8 mouse cellular contexts compared by ENCODE assay signal in the genomic region with DNA sequence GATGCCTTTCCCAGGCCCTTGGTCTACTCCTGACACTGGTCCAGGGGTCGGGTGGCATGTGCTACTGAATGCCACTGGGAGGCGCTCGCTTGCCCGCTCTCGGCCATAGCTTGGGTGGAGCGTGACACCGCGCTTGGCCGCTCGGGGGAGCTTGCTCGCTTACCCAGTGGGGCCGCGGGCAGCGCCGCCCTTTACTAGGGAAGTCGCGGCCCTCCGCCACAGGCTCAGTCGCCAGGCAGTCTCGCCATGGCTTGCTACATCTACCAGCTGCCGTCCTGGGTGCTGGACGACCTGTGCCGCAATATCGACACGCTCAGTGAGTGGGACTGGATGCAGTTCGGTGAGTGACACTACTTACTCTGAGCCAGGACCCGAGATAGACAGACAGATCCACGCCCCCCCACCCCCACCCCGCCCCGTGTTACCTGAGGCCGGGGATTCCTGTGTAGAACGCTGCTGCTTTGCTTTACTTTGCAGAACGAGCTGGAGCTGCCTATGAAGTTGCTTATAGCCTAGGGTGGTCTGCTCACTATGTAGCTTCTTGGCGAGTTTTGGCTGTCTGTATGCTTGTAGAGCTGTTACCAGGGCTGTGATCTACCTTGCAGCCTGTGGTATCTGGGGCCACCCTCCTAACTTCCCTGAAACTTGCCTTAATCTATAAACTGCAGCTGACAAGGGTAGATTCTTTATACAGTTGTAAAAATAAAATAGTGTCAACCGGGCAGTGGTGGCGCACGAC. TPM values are rescaled to one million over a fixed set of nuclear protein-coding genes. Genes with fewer than 3 reads are reported as not detected.
DNase-seq lines count a peak whose midpoint lies in the region; ATAC-seq and TF ChIP-seq lines count a peak whose summit lies in the region.

A gene (plus strand): TSS at position 166 of the 739 bp plus-strand sequence.

- peak within 1 kb of the TSS; percentile 75 for H3K9ac ChIP-seq in heart, embryonic 11.5 days (ENCODE audit: low read depth, low read length)
- H3K9ac ChIP-seq in kidney, embryonic 16.5 days (replicated peaks; ENCODE audit: low read length) = peak within 1 kb of the TSS; percentile 73
- peak within 1 kb of the TSS; percentile 76 for H3K9ac ChIP-seq in liver, adult 2 months (ENCODE audit: low read depth, low read length)

- H3K27ac ChIP-seq in bone marrow macrophage, adult 2 months (ENCODE audit: insufficient read depth, low read depth, low read length) = peak within 1 kb of the TSS; percentile 42
- no peak within 1 kb of the TSS for H3K27ac ChIP-seq in heart, embryonic 11.5 days (ENCODE audit: low read depth, low read length)
- 0 out of 2 replicates have a peak within 1 kb of the TSS, but pooled peaks have one; percentile 38 for H3K27ac ChIP-seq in kidney, embryonic 16.5 days (ENCODE audit: low read length)
- peak within 1 kb of the TSS; percentile 95 for H3K27ac ChIP-seq in liver, adult 2 months (replicated peaks; ENCODE audit: insufficient read depth, low read depth, low read length)

- H3K36me3 ChIP-seq in heart, embryonic 11.5 days (ENCODE audit: control insufficient read depth, insufficient read depth, low read length) = no peaks in the 10 kb centered on the region
- H3K36me3 ChIP-seq in kidney, embryonic 16.5 days (ENCODE audit: insufficient read depth, low read length) = no peaks in the 10 kb centered on the region
- H3K36me3 ChIP-seq in liver, adult 2 months (ENCODE audit: control insufficient read depth, insufficient read depth, low read length) = no peaks in the 10 kb centered on the region
- no peaks in the 10 kb centered on the region for H3K36me3 ChIP-seq in myocyte (ENCODE audit: control insufficient read depth, insufficient read depth)
- H3K36me3 ChIP-seq in splenic B cell, adult 2 months (ENCODE audit: control insufficient read depth, insufficient read depth, low read length, poor library complexity, severe bottlenecking) = 0 out of 2 replicates have a peak, but pooled peaks cover 2% of the 10 kb centered on the region

- H3K4me2 ChIP-seq in heart, embryonic 11.5 days = peak within 1 kb of the TSS; percentile 81
- peak within 1 kb of the TSS; percentile 75 for H3K4me2 ChIP-seq in kidney, embryonic 16.5 days (replicated peaks; ENCODE audit: low read depth, low read length)
- H3K4me2 ChIP-seq in myocyte (ENCODE audit: low read depth) = peak within 1 kb of the TSS; percentile 68

- TF ChIP-seq CTCF in bone marrow macrophage, adult 2 months (IDR thresholded peaks at IDR 0.05; ENCODE audit: low read depth, low read length) = peak; percentile 96
- peak; percentile 98 for TF ChIP-seq CTCF in liver, adult 2 months (IDR thresholded peaks at IDR 0.05; ENCODE audit: low read depth, low read length)

- H3K79me2 ChIP-seq in liver, adult 2 months (ENCODE audit: control insufficient read depth, insufficient read depth, low read length) = peaks cover 27% of the 10 kb centered on the region; the same call in 1 of the 2 replicates
- peaks cover 7% of the 10 kb centered on the region for H3K79me2 ChIP-seq in myocyte (ENCODE audit: control insufficient read depth, insufficient read depth)

- peak; percentile 97 for ATAC-seq in erythroblast, adult 5-6 weeks (replicated peaks; ENCODE audit: low FRiP score, poor library complexity, severe bottlenecking)
- ATAC-seq in heart, embryonic 11.5 days (replicated peaks; ENCODE audit: insufficient number of reproducible peaks, low FRiP score, low TSS enrichment) = peak; percentile 88
- peak; percentile 95 for ATAC-seq in kidney, embryonic 16.5 days (ENCODE audit: low FRiP score, low TSS enrichment)

- 0 out of 2 replicates have a peak, but pooled peaks have one; percentile 30 for TF ChIP-seq POLR2A in bone marrow macrophage, adult 2 months (IDR thresholded peaks at IDR 0.05; ENCODE audit: borderline replicate concordance, low read depth, low read length)
- TF ChIP-seq POLR2A in liver, adult 2 months (IDR thresholded peaks at IDR 0.05; ENCODE audit: extremely low read depth, insufficient read depth, low read length) = peak; percentile 89
- peak; percentile 94 for TF ChIP-seq POLR2A in myocyte (IDR thresholded peaks at IDR 0.05; ENCODE audit: insufficient read length, low read depth)

- peaks cover 25% of the 10 kb centered on the region for H3K4me1 ChIP-seq in bone marrow macrophage, adult 2 months (ENCODE audit: control insufficient read depth, insufficient read depth, low read length)
- H3K4me1 ChIP-seq in heart, embryonic 11.5 days (ENCODE audit: control insufficient read depth, insufficient read depth, low read length) = no peaks in the 10 kb centered on the region; the same call in 1 of the 2 replicates
- no peaks in the 10 kb centered on the region for H3K4me1 ChIP-seq in kidney, embryonic 16.5 days (ENCODE audit: insufficient read depth, low read length)
- peaks cover 27% of the 10 kb centered on the region for H3K4me1 ChIP-seq in liver, adult 2 months (ENCODE audit: control insufficient read depth, insufficient read depth, low read length)

- no peaks in the 10 kb centered on the region for H3K9me3 ChIP-seq in heart, embryonic 11.5 days (replicated peaks; ENCODE audit: control insufficient read depth, low read length)
- no peaks in the 10 kb centered on the region for H3K9me3 ChIP-seq in kidney, embryonic 16.5 days (ENCODE audit: low read length)

- DNase-seq in A20 (ENCODE audit: low read depth, low spot score) = peak; percentile 93
- DNase-seq in liver, adult 2 months (ENCODE audit: extremely low read depth, low read depth, low spot score) = peak; percentile 78
- DNase-seq in splenic B cell, adult 2 months (ENCODE audit: low read depth, low spot score) = peak; percentile 96

- peak within 1 kb of the TSS; percentile 83 for H3K4me3 ChIP-seq in bone marrow macrophage, adult 2 months (ENCODE audit: insufficient read depth, low read length)
- H3K4me3 ChIP-seq in heart, embryonic 11.5 days (ENCODE audit: low read depth, low read length) = peak within 1 kb of the TSS; percentile 56
- peak within 1 kb of the TSS; percentile 56 for H3K4me3 ChIP-seq in kidney, embryonic 16.5 days (ENCODE audit: low read length)
- peak within 1 kb of the TSS; percentile 66 for H3K4me3 ChIP-seq in liver, adult 2 months (ENCODE audit: insufficient read depth, low read depth, low read length)
- H3K4me3 ChIP-seq in myocyte = peak within 1 kb of the TSS; percentile 29

- H3ac ChIP-seq in myocyte (ENCODE audit: control insufficient read depth, insufficient read length) = peak within 1 kb of the TSS; percentile 0

- no peaks in the 10 kb centered on the region for H3K27me3 ChIP-seq in heart, embryonic 11.5 days (ENCODE audit: control insufficient read depth, insufficient read depth, low read length)
- no peaks in the 10 kb centered on the region for H3K27me3 ChIP-seq in kidney, embryonic 16.5 days (ENCODE audit: insufficient read depth, low read length)
- no peaks in the 10 kb centered on the region for H3K27me3 ChIP-seq in liver, adult 2 months (ENCODE audit: control insufficient read depth, insufficient read depth, low read length)
- no peaks in the 10 kb centered on the region for H3K27me3 ChIP-seq in myocyte (ENCODE audit: control insufficient read depth, insufficient read depth, insufficient read length)
- no peaks in the 10 kb centered on the region for H3K27me3 ChIP-seq in splenic B cell, adult 2 months (ENCODE audit: control insufficient read depth, insufficient read depth, low read length, poor library complexity, severe bottlenecking)

- 8% methylated on average over 37 of the region's 37 CpGs for WGBS in heart, embryonic 11.5 days (ENCODE audit: insufficient replicate concordance)
- WGBS in kidney, embryonic 16.5 days = 7% methylated on average over 37 of the region's 37 CpGs
- WGBS in liver, adult 2 months = 2% methylated on average over 37 of the region's 37 CpGs

TF ChIP-seq in myocyte, 11 proteins besides CTCF, POLR2A, EP300 and RAD21:
- no peak for TF ChIP-seq MAX (IDR thresholded peaks at IDR 0.05; ENCODE audit: low read depth)
- no peak for TF ChIP-seq USF1 (IDR thresholded peaks at IDR 0.05; ENCODE audit: low read depth)
- peak; percentile 20 for TF ChIP-seq SRF (IDR thresholded peaks at IDR 0.05; ENCODE audit: control insufficient read depth, insufficient read length, low read depth)
- TF ChIP-seq MYOD1 (IDR thresholded peaks at IDR 0.05; ENCODE audit: control insufficient read depth in 1 of 3, insufficient read length in 2 of 3, low read depth in 2 of 3) = peak in 2 of 3 experiments; percentile 36 to 43
- TF ChIP-seq TCF12 (IDR thresholded peaks at IDR 0.05; ENCODE audit: insufficient read depth, poor library complexity, severe bottlenecking) = no peak
- TF ChIP-seq REST (IDR thresholded peaks at IDR 0.05; ENCODE audit: insufficient read depth, insufficient read length) = no peak
- TF ChIP-seq TCF3 (IDR thresholded peaks at IDR 0.05; ENCODE audit: insufficient read length, low read depth) = no peak
- no peak for TF ChIP-seq E2F4 (IDR thresholded peaks at IDR 0.05; ENCODE audit: insufficient read depth)
- TF ChIP-seq POLR2AphosphoS2 (IDR thresholded peaks at IDR 0.05; ENCODE audit: insufficient read length, low read depth) = peak; percentile 82
- TF ChIP-seq CEBPB (IDR thresholded peaks at IDR 0.05; ENCODE audit: insufficient read depth, poor library complexity, severe bottlenecking) = no peak
- TF ChIP-seq MYOG (IDR thresholded peaks at IDR 0.05; ENCODE audit: control insufficient read depth in 1 of 3, insufficient read depth in 1 of 3, insufficient read length in 2 of 3, low read depth in 2 of 3) = peak in 2 of 3 experiments; percentile 46 to 62

RNA-seq across cellular contexts. Expression of the gene that starts here (rescaled TPM):
- polyA plus RNA-seq in bone marrow macrophage, adult 2 months (2012; ENCODE audit: insufficient read depth, insufficient read length, missing spikeins) = 54.3 and 57.5 TPM in 2 replicates
- total RNA-seq in erythroblast, adult 5-6 weeks (2015; ENCODE audit: low replicate concordance) = 18.8 and 56.0 TPM in 2 replicates
- 58.7 and 68.4 TPM in 2 replicates for total RNA-seq in erythroblast, adult 5-6 weeks (2017; ENCODE audit: low replicate concordance)
- polyA plus RNA-seq in heart, embryonic 11.5 days (2014; fragmentation: Nextera tagmentation; extraction: Ambion mirVana) = 6.7 and 7.2 TPM in 2 replicates
- polyA plus RNA-seq in kidney, embryonic 16.5 days (2015; fragmentation: Nextera tagmentation; extraction: Ambion mirVana) = 4.4 and 5.6 TPM in 2 replicates
- 18.2 and 20.7 TPM in 2 replicates for total RNA-seq in liver, adult 2 months (2014; rRNA removed)
- 30.8 and 36.1 TPM in 2 replicates for polyA plus RNA-seq in liver, adult 2 months (2012; rRNA removed)
- polyA plus RNA-seq in myocyte (2012; fragmentation: generic; extraction: Trizol) = 17.0 TPM

Comparison
In these comparisons a context has a peak if more than half of its experiments do, and no peak if none do; other contexts are left out.
1. H3K4me3 ChIP-seq: peak in every context shown above with its lines; median percentile 83 in bone marrow macrophage, adult 2 months; 66 in liver, adult 2 months; 56 in heart, embryonic 11.5 days; 56 in kidney, embryonic 16.5 days; 29 in myocyte.
2. POLR2A ChIP-seq: peak in every context shown above with its lines; median percentile 94 in myocyte; 89 in liver, adult 2 months; 30 in bone marrow macrophage, adult 2 months.